Mouse (Mus musculus) ovary, postnatal 36 days (tissue): ENCODE measurements around the gene Kcnh6.
A peak's percentile ranks its signal among the peaks of the same experiment; 100 is the strongest.

Experiments
- DNase-seq: peaks from one replicate; pipeline ENCODE4 v3.0.0; 2022; ENCODE audit warnings: low spot score, mixed read lengths

Kcnh6 gene

GRCm38 (mm10) chr11:106063756-106064155, 55.8 kb downstream of the Kcnh6 start:
- DNase-seq = no peak

GRCm38 (mm10) chr11:106065073-106065922, 57.4 kb downstream of the Kcnh6 start:
- DNase-seq = no peak

GRCm38 (mm10) chr11:106065923-106066571, 58.1 kb downstream of the Kcnh6 start, which contains the start of gene Taco1:
Gene Taco1, plus strand, starts transcription at chr11:106066061.
- peak; percentile 93 for DNase-seq

DNA sequence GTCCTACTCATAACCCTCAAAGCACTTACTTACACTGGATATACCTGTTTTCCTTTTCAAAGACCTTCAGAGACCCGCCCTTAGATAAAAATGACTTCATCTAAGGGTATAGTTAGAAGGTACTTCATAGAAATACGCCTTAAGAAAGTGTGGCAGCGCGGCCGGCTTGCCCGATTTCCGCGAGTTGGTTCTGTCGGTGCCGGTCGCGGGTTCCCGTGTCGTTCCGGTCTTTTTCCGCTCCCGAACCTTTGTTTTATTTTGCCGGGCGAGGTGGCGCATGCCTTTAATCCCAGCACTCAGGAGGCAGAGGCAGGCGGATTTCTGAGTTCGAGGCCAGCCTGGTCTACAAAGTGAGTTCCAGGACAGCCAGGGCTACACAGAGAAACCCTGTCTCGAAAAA, 58.7 kb downstream of the Kcnh6 start:
- peak; percentile 20 for DNase-seq

DNA sequence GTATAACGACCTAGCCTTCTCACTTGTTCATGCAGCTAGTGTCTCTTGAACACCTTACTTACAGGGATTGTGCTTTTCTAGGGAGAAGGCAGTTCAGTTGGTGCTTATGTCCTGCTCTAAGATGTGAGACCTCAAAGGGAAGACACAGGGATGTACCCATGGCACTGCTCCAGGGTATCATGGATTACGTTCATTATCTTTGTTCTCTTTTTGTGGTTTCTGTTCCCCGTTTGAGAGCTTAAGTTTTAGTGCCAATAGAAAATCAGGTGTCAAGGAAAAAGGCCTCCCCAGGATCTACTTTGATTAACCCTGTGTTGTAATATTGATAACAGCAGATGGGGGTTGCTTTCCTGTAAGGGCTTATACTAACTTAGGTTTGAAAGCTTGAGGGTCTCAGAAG, 65.8 kb downstream of the Kcnh6 start:
- no peak for DNase-seq

DNA sequence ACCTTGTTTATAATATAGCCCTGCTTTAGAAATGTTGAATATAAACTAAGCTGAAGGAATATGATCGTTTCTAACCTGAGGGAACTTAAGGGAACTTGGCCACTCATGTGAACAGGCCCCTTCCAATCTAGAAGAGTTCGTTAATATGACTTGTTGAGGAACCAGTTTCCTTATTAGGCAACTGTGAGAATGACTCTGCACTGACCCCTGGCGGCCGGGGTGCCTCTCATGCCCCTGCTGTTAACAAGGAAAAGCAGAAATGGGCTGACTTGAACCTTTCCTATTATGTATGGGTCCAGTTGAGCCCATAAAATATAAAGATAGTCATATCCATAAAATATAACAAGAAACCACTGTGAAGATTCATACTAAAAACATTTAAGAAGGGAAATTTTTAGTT, 68.4 kb downstream of the Kcnh6 start:
- DNase-seq = peak; percentile 69
